Comparison of ENCODE assay signal across 12 mouse cellular contexts in genomic region chr17:31817203-31817602, GRCm38 (mm10). TPM values are rescaled to one million over a fixed set of nuclear protein-coding genes. Genes with fewer than 3 reads are reported as not detected.
DNase-seq lines count a peak whose midpoint lies in the region; ATAC-seq and TF ChIP-seq lines count a peak whose summit lies in the region.
"Had no signal": no experiment of that assay in that cellular context is flagged by ENCODE, and none has a peak within 500 bp of the region (broad histone marks: within the 10 kb centered on the region; RNA-seq: fewer than 3 reads in every experiment).

No protein-coding gene starts in this region.

- no peak overlapping the region for H3K4me2 ChIP-seq in hindbrain, embryonic 12.5 days (replicated peaks)
- peak overlapping the region; percentile 20; the same call in 1 of the 2 replicates for H3K4me2 ChIP-seq in midbrain, embryonic 16.5 days (ENCODE audit: low read length)
- H3K4me2 ChIP-seq in stomach, postnatal 0 days (replicated peaks; ENCODE audit: low read depth), result no peak overlapping the region
- H3K4me2 ChIP-seq: embryonic facial prominence, embryonic 13.5 days; heart, embryonic 13.5 days; kidney, embryonic 15.5 days; limb, embryonic 15.5 days had no signal

- H3K27ac ChIP-seq in hindbrain, embryonic 12.5 days, result peak overlapping the region; percentile 52
- peak overlapping the region; percentile 82 for H3K27ac ChIP-seq in midbrain, embryonic 16.5 days (ENCODE audit: low read length)
- no peak overlapping the region for H3K27ac ChIP-seq in stomach, postnatal 0 days (replicated peaks)
- H3K27ac ChIP-seq: embryonic facial prominence, embryonic 13.5 days; heart, embryonic 13.5 days; kidney, embryonic 15.5 days; limb, embryonic 15.5 days had no signal

- WGBS in hindbrain, embryonic 12.5 days, result 21% methylated on average over 5 of the region's 5 CpGs
- 8% methylated on average over 5 of the region's 5 CpGs for WGBS in midbrain, embryonic 16.5 days
- WGBS in stomach, postnatal 0 days, result 57% methylated on average over 5 of the region's 5 CpGs

- no peak for TF ChIP-seq CTCF in stomach, postnatal 0 days (IDR thresholded peaks at IDR 0.05; ENCODE audit: low read depth)

- no peaks in the 10 kb centered on the region for H3K36me3 ChIP-seq in hindbrain, embryonic 12.5 days
- H3K36me3 ChIP-seq in midbrain, embryonic 16.5 days (ENCODE audit: control insufficient read depth, insufficient read depth, low read length), result no peaks in the 10 kb centered on the region
- no peaks in the 10 kb centered on the region for H3K36me3 ChIP-seq in stomach, postnatal 0 days (ENCODE audit: control insufficient read depth, insufficient read depth, low read length)
- H3K36me3 ChIP-seq: embryonic facial prominence, embryonic 13.5 days; heart, embryonic 13.5 days; kidney, embryonic 15.5 days; limb, embryonic 15.5 days had no signal

- peaks cover 40% of the 10 kb centered on the region for H3K4me1 ChIP-seq in hindbrain, embryonic 12.5 days
- peaks cover 20% of the 10 kb centered on the region for H3K4me1 ChIP-seq in midbrain, embryonic 16.5 days (ENCODE audit: control insufficient read depth, insufficient read depth, low read length)
- H3K4me1 ChIP-seq in stomach, postnatal 0 days (replicated peaks; ENCODE audit: control insufficient read depth, insufficient read depth), result peaks cover 5% of the 10 kb centered on the region; the same call in 1 of the 2 replicates

- H3K9me3 ChIP-seq in hindbrain, embryonic 12.5 days (replicated peaks), result no peaks in the 10 kb centered on the region
- no peaks in the 10 kb centered on the region for H3K9me3 ChIP-seq in midbrain, embryonic 16.5 days (replicated peaks; ENCODE audit: control insufficient read depth, low read length, poor library complexity, severe bottlenecking)
- no peaks in the 10 kb centered on the region for H3K9me3 ChIP-seq in stomach, postnatal 0 days (ENCODE audit: control insufficient read depth, low read length)
- H3K9me3 ChIP-seq: embryonic facial prominence, embryonic 13.5 days; heart, embryonic 13.5 days; kidney, embryonic 15.5 days; limb, embryonic 15.5 days had no signal

- H3K9ac ChIP-seq in hindbrain, embryonic 12.5 days, result no peak overlapping the region
- peak overlapping the region; percentile 42; the same call in 1 of the 2 replicates for H3K9ac ChIP-seq in midbrain, embryonic 16.5 days (ENCODE audit: low read depth, low read length)
- H3K9ac ChIP-seq in stomach, postnatal 0 days (ENCODE audit: low read length), result no peak overlapping the region
- H3K9ac ChIP-seq: embryonic facial prominence, embryonic 13.5 days; heart, embryonic 13.5 days; kidney, embryonic 15.5 days; limb, embryonic 15.5 days had no signal

- no peak for TF ChIP-seq EP300 in stomach, postnatal 0 days (optimal IDR thresholded peaks at IDR 0.05)

- DNase-seq in R1 (ENCODE audit: low read depth, low spot score), result peak; percentile 78
- peak; percentile 55 for DNase-seq in embryo, embryonic 10.5 days (ENCODE audit: low spot score)
- no peak for DNase-seq in lung, postnatal 4 days
- DNase-seq in gastrocnemius, postnatal 10 days, result no peak
- DNase-seq in stomach, postnatal 0 days (ENCODE audit: low spot score), result no peak

- H3K4me3 ChIP-seq in hindbrain, embryonic 12.5 days, result no peak overlapping the region
- H3K4me3 ChIP-seq in midbrain, embryonic 16.5 days (ENCODE audit: low read depth, low read length), result no peak overlapping the region
- H3K4me3 ChIP-seq in stomach, postnatal 0 days (ENCODE audit: low read depth, low read length), result no peak overlapping the region
- H3K4me3 ChIP-seq: embryonic facial prominence, embryonic 13.5 days; heart, embryonic 13.5 days; kidney, embryonic 15.5 days; limb, embryonic 15.5 days had no signal

- ATAC-seq in hindbrain, embryonic 12.5 days (ENCODE audit: low FRiP score), result peak; percentile 60
- ATAC-seq in midbrain, embryonic 16.5 days, result peak; percentile 82
- ATAC-seq in activated CD4-positive, CD25-positive, alpha-beta regulatory T cell, adult 4 months, result no peak
- ATAC-seq in stomach, postnatal 0 days (ENCODE audit: low FRiP score, low TSS enrichment), result no peak

- H3K27me3 ChIP-seq in hindbrain, embryonic 12.5 days, result 0 out of 2 replicates have a peak, but pooled peaks cover 3% of the 10 kb centered on the region
- no peaks in the 10 kb centered on the region for H3K27me3 ChIP-seq in midbrain, embryonic 16.5 days (ENCODE audit: control insufficient read depth, insufficient read depth, low read depth, low read length)
- no peaks in the 10 kb centered on the region for H3K27me3 ChIP-seq in stomach, postnatal 0 days (ENCODE audit: control insufficient read depth, insufficient read depth, low read length)
- H3K27me3 ChIP-seq: embryonic facial prominence, embryonic 13.5 days; heart, embryonic 13.5 days; kidney, embryonic 15.5 days; limb, embryonic 15.5 days had no signal

RNA-seq across cellular contexts. Expression of gene Sik1, which starts 38.4 kb away (rescaled TPM):
- 16.5 and 18.9 TPM in 2 replicates for polyA plus RNA-seq in hindbrain, embryonic 12.5 days (2016; fragmentation: Nextera tagmentation; extraction: Ambion mirVana)
- 16.7 and 20.9 TPM in 2 replicates for polyA plus RNA-seq in midbrain, embryonic 16.5 days (2015; fragmentation: Nextera tagmentation; extraction: Ambion mirVana)
- 1 to 10 TPM; 3.2 to 4.1 TPM for polyA plus RNA-seq in activated CD4-positive, CD25-positive, alpha-beta regulatory T cell, adult 4 months (2017; shearing (Covaris generic))
- total RNA-seq in gastrocnemius, postnatal 10 days (2021), result 10 to 100 TPM; 30.6 to 33.2 TPM
- 18.2 and 19.8 TPM in 2 replicates for polyA plus RNA-seq in stomach, postnatal 0 days (2015; fragmentation: Nextera tagmentation; extraction: Ambion mirVana)

Comparison
In these comparisons a context has a peak if more than half of its experiments do, and no peak if none do; other contexts are left out.
1. DNase-seq: peak in R1 (single experiment) and embryo, embryonic 10.5 days (single experiment); none in lung, postnatal 4 days (0 of 2), gastrocnemius, postnatal 10 days (single experiment) and stomach, postnatal 0 days (single experiment).
2. ATAC-seq: peak in hindbrain, embryonic 12.5 days (single experiment) and midbrain, embryonic 16.5 days (single experiment); none in activated CD4-positive, CD25-positive, alpha-beta regulatory T cell, adult 4 months (single experiment) and stomach, postnatal 0 days (single experiment).